Mouse (Mus musculus) CH12.LX (cell line): ENCODE data around the gene Fam234b.

Experiments used
- CTCF ChIP-seq, 2 experiments: IDR thresholded peaks in 1 of 2; conservative IDR thresholded peaks in 1 of 2; 2 replicates each; pipeline ENCODE4 v1.5.1; 2011 to 2012; ENCODE audit warnings: low read depth in 2 of 2, low read length in 2 of 2, improper control_type of control experiment in 1 of 2, inconsistent platforms in 1 of 2, mild to moderate bottlenecking in 1 of 2, moderate library complexity in 1 of 2
- EP300 ChIP-seq: IDR thresholded peaks from 2 replicates; pipeline ENCODE4 v1.6.1; 2011; ENCODE audit warnings: low read length, improper control_type of control experiment
- NELFE ChIP-seq: IDR thresholded peaks from 2 replicates; pipeline ENCODE4 v1.6.1; 2011; ENCODE audit warnings: low read depth, low read length, improper control_type of control experiment
- NRF1 ChIP-seq: IDR thresholded peaks from 2 replicates; pipeline ENCODE4 v1.6.1; 2014; ENCODE audit warnings: low read depth, mild to moderate bottlenecking, inconsistent platforms, low read length, improper control_type of control experiment, moderate library complexity
- POLR2A ChIP-seq: IDR thresholded peaks from 2 replicates; pipeline ENCODE4 v1.6.1; 2011; ENCODE audit warnings: low read depth, mild to moderate bottlenecking, improper control_type of control experiment, low read length
- USF2 ChIP-seq: conservative IDR thresholded peaks from 2 replicates; pipeline ENCODE4 v1.6.1; 2011; ENCODE audit warnings: low read depth, low read length, improper control_type of control experiment
- ZC3H11A ChIP-seq: IDR thresholded peaks from 2 replicates; pipeline ENCODE4 v1.6.1; 2012; ENCODE audit warnings: low read depth, mild to moderate bottlenecking, inconsistent platforms, low read length, improper control_type of control experiment

GRCm38 (mm10) chr6:135266056-135266455 is 68.3 kb downstream of the Fam234b start:
- no peak for TF ChIP-seq CTCF (conservative IDR thresholded peaks at IDR 0.05 in 1 of 2, IDR thresholded peaks at IDR 0.05 in 1 of 2; ENCODE audit: low read depth in 2 of 2, low read length in 2 of 2)
- no peak for TF ChIP-seq NELFE
- no peak for TF ChIP-seq NRF1
- TF ChIP-seq POLR2A: no peak
- TF ChIP-seq ZC3H11A: no peak
- no peak for TF ChIP-seq USF2
- no peak for TF ChIP-seq EP300
